In genomic region chr5:115717693-115718092, GRCm38 (mm10) we compare ENCODE assay signal across 30 mouse cellular contexts. TPM values are rescaled to one million over a fixed set of nuclear protein-coding genes. Genes with fewer than 3 reads are reported as not detected.
A peak's percentile ranks its signal among the peaks of the same experiment; 100 is the strongest.
DNase-seq lines count a peak whose midpoint lies in the region; ATAC-seq lines count a peak whose summit lies in the region.
"Had no signal": no experiment of that assay in that cellular context is flagged by ENCODE, and none has a peak within 500 bp of the region (broad histone marks: within the 10 kb centered on the region; RNA-seq: fewer than 3 reads in every experiment).

No protein-coding gene starts in this region.

- intact Hi-C loops in left cerebral cortex, postnatal 25 days (cut with DNase I), result no loop called here

- H3K9ac ChIP-seq in heart, embryonic 16.5 days (ENCODE audit: low read length), result no peak overlapping the region
- H3K9ac ChIP-seq in heart, embryonic 11.5 days (ENCODE audit: low read depth, low read length), result no peak overlapping the region
- H3K9ac ChIP-seq: embryonic facial prominence, embryonic 13.5 days; forebrain, embryonic 12.5 days; forebrain, embryonic 15.5 days; heart, embryonic 12.5 days; heart, embryonic 15.5 days; hindbrain, embryonic 14.5 days had no signal

- no peaks in the 10 kb centered on the region for H3K9me3 ChIP-seq in heart, embryonic 16.5 days (replicated peaks; ENCODE audit: control insufficient read depth, low read length)
- H3K9me3 ChIP-seq in heart, embryonic 11.5 days (replicated peaks; ENCODE audit: control insufficient read depth, low read length), result no peaks in the 10 kb centered on the region
- H3K9me3 ChIP-seq: embryonic facial prominence, embryonic 10.5 days; embryonic facial prominence, embryonic 13.5 days; forebrain, embryonic 12.5 days; forebrain, embryonic 15.5 days; G1E; heart, embryonic 12.5 days; heart, embryonic 15.5 days had no signal

- WGBS in heart, embryonic 16.5 days, result 82% methylated on average over 3 of the region's 3 CpGs
- 85% methylated on average over 3 of the region's 3 CpGs for WGBS in heart, embryonic 11.5 days (ENCODE audit: insufficient replicate concordance)

- no peaks in the 10 kb centered on the region for H3K27me3 ChIP-seq in heart, embryonic 16.5 days (ENCODE audit: control insufficient read depth, insufficient read depth, low read length)
- H3K27me3 ChIP-seq in heart, embryonic 11.5 days (ENCODE audit: control insufficient read depth, insufficient read depth, low read length), result no peaks in the 10 kb centered on the region
- H3K27me3 ChIP-seq: embryonic facial prominence, embryonic 13.5 days; forebrain, embryonic 12.5 days; forebrain, embryonic 15.5 days; heart, embryonic 15.5 days; Patski had no signal

- H3K4me1 ChIP-seq in heart, embryonic 16.5 days (ENCODE audit: control insufficient read depth, insufficient read depth, low read length), result no peaks in the 10 kb centered on the region
- no peaks in the 10 kb centered on the region for H3K4me1 ChIP-seq in heart, embryonic 11.5 days (ENCODE audit: control insufficient read depth, insufficient read depth, low read length)
- H3K4me1 ChIP-seq: embryonic facial prominence, embryonic 10.5 days; forebrain, embryonic 12.5 days; forebrain, embryonic 15.5 days; heart, embryonic 12.5 days; heart, embryonic 15.5 days had no signal

- H3K27ac ChIP-seq in heart, embryonic 16.5 days (ENCODE audit: low read length), result 0 out of 2 replicates have a peak overlapping the region, but pooled peaks have one; percentile 23
- no peak overlapping the region for H3K27ac ChIP-seq in heart, embryonic 11.5 days (ENCODE audit: low read depth, low read length)
- H3K27ac ChIP-seq: embryonic facial prominence, embryonic 10.5 days; embryonic facial prominence, embryonic 13.5 days; forebrain, embryonic 12.5 days; forebrain, embryonic 15.5 days; heart, embryonic 15.5 days; hindbrain, embryonic 14.5 days; hindbrain, postnatal 0 days had no signal

- H3K4me3 ChIP-seq in heart, embryonic 16.5 days (ENCODE audit: low read length), result no peak overlapping the region
- H3K4me3 ChIP-seq in heart, embryonic 11.5 days (ENCODE audit: low read depth, low read length), result no peak overlapping the region
- H3K4me3 ChIP-seq: embryonic facial prominence, embryonic 10.5 days; embryonic facial prominence, embryonic 13.5 days; erythroblast, embryonic 14.5 days; forebrain, embryonic 12.5 days; forebrain, embryonic 15.5 days; heart, embryonic 12.5 days; heart, embryonic 15.5 days had no signal

- no peaks in the 10 kb centered on the region for H3K36me3 ChIP-seq in heart, embryonic 16.5 days (ENCODE audit: control insufficient read depth, insufficient read depth)
- H3K36me3 ChIP-seq in heart, embryonic 11.5 days (ENCODE audit: control insufficient read depth, insufficient read depth, low read length), result no peaks in the 10 kb centered on the region
- H3K36me3 ChIP-seq: embryonic facial prominence, embryonic 10.5 days; embryonic facial prominence, embryonic 13.5 days; forebrain, embryonic 12.5 days; forebrain, embryonic 15.5 days; G1E; heart, embryonic 12.5 days; heart, embryonic 15.5 days had no signal

- peak; percentile 15 for DNase-seq in thymus, postnatal 0 days (ENCODE audit: low spot score)
- DNase-seq in thymus, postnatal 36 days, result no peak
- no peak for DNase-seq in left cerebral cortex, postnatal 25 days (ENCODE audit: low spot score in 2 of 2)
- no peak for DNase-seq in layer of hippocampus, adult 9-11 months
- DNase-seq: adrenal gland, postnatal 10 days; adrenal gland, postnatal 36 days; B cell, adult 2 months; cerebellum, adult 11 months; cerebellum, adult 2 months; cerebellum, adult 9-11 months; cerebellum, postnatal 25 days; embryo, embryonic 11 days; gastrocnemius, postnatal 10 days; gastrocnemius, postnatal 36 days; heart, postnatal 14 days; heart, postnatal 4 days had no signal

- H3K4me2 ChIP-seq in heart, embryonic 16.5 days (ENCODE audit: low read depth, low read length), result no peak overlapping the region
- H3K4me2 ChIP-seq in heart, embryonic 11.5 days, result no peak overlapping the region
- H3K4me2 ChIP-seq: embryonic facial prominence, embryonic 13.5 days; forebrain, embryonic 12.5 days; forebrain, embryonic 15.5 days; heart, embryonic 12.5 days; heart, embryonic 15.5 days; hindbrain, embryonic 14.5 days had no signal

- no peak for ATAC-seq in heart, embryonic 16.5 days (replicated peaks; ENCODE audit: extremely low read depth, insufficient read depth, low FRiP score)
- no peak for ATAC-seq in heart, embryonic 11.5 days (replicated peaks; ENCODE audit: insufficient number of reproducible peaks, low FRiP score, low TSS enrichment)
- ATAC-seq in granulocyte monocyte progenitor cell, adult 5-6 weeks (replicated peaks; ENCODE audit: poor library complexity, severe bottlenecking), result peak; percentile 66
- ATAC-seq: forebrain, embryonic 15.5 days; hindbrain, postnatal 0 days; Patski had no signal

RNA-seq across cellular contexts. Expression of gene Bicdl1, which starts 13.7 kb away (rescaled TPM):
- polyA plus RNA-seq in heart, embryonic 16.5 days (2015; fragmentation: Nextera tagmentation; extraction: Ambion mirVana), result 7.7 and 9.2 TPM in 2 replicates
- 4.4 and 6.6 TPM in 2 replicates for polyA plus RNA-seq in heart, embryonic 11.5 days (2014; fragmentation: Nextera tagmentation; extraction: Ambion mirVana)
- 16.9 and 19.4 TPM in 2 replicates for polyA plus RNA-seq in thymus, postnatal 0 days (2015; fragmentation: Nextera tagmentation; extraction: Ambion mirVana)
- 1.1 TPM in 1 of 2 replicates, not detected in the other for total RNA-seq in granulocyte monocyte progenitor cell, adult 5-6 weeks (2014; fragmentation: Nextera tagmentation)
- 0.34 and 2.3 TPM in 2 replicates for total RNA-seq in granulocyte monocyte progenitor cell, adult 5-6 weeks (2017)
- total RNA-seq in left cerebral cortex, postnatal 25 days (2021), result 100 to 1,000 TPM; 157 to 159 TPM
